Mouse (Mus musculus) hindbrain, embryonic 13.5 days (tissue): ENCODE measurements at regions not wholly inside any gene's neighbourhood (a gene's known extent, or its start where the extent isn't known, plus 50 kb on each side); places are given as distances from the start of the nearest gene placed in this dataset.
A peak's percentile ranks its signal among the peaks of the same experiment; 100 is the strongest.

Experiments
- ATAC-seq: fragments of 200-750 bp; cut with Nextera tagmentation; 2 replicates; pipeline ENCODE4 v1.8.0; 2017; ENCODE audit warnings: moderate TSS enrichment; ENCODE audit not compliant: low FRiP score
- H3K27ac ChIP-seq: fragments of 300-500 bp; sonication (generic); 2 replicates; pipeline ENCODE4 v1.5.1; 2015; ENCODE audit warnings: inconsistent platforms, mild to moderate bottlenecking, moderate library complexity
- H3K27me3 ChIP-seq: fragments of 300-500 bp; sonication (generic); 2 replicates; pipeline ENCODE4 v1.6.1; 2015; ENCODE audit warnings: mild to moderate bottlenecking, inconsistent platforms
- H3K36me3 ChIP-seq: fragments of 300-500 bp; sonication (generic); 2 replicates; pipeline ENCODE4 v1.6.1; 2015; ENCODE audit warnings: mild to moderate bottlenecking, inconsistent platforms
- H3K4me1 ChIP-seq: fragments of 300-500 bp; sonication (generic); replicated peaks from 2 replicates; pipeline ENCODE4 v1.6.1; 2015; ENCODE audit warnings: inconsistent platforms
- H3K4me2 ChIP-seq: fragments of 300-500 bp; sonication (generic); 2 replicates; pipeline ENCODE4 v1.6.1; 2015; ENCODE audit warnings: inconsistent platforms, mild to moderate bottlenecking, moderate library complexity
- H3K4me3 ChIP-seq: fragments of 300-500 bp; sonication (generic); 2 replicates; pipeline ENCODE4 v1.5.1; 2015; ENCODE audit warnings: mild to moderate bottlenecking, inconsistent platforms
- H3K9ac ChIP-seq: fragments of 300-500 bp; sonication (generic); 2 replicates; pipeline ENCODE4 v1.6.1; 2015; ENCODE audit warnings: mild to moderate bottlenecking, inconsistent platforms
- H3K9me3 ChIP-seq: fragments of 300-500 bp; sonication (generic); 2 replicates; pipeline ENCODE4 v1.6.1; 2016; ENCODE audit warnings: inconsistent platforms
- WGBS: fragments of 180-500 bp; shearing (Covaris S2); methylation state at CpG from one replicate; pipeline ENCODE4 v1.1.7; 2015; 5-methylcytosine and 5-hydroxymethylcytosine counted together

DNA sequence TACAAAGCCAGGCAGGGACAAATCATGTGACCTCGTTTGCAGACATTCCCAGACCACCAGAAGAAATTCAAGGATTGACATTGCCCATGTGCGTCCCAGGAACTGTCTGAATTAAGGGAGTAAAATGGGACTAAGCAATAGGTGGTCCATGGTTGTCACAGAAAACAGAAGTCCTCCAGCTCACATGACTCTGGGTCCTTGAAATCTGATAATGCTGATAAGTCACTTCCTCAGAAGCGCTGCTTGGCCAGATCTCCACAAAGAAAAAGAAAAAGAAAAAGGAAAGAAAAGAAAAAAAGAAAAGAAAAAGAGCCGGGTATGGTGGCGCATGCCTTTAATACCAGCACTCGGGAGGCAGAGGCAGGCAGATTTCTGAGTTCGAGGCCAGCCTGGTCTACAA lies 105.3 kb upstream of the Spata13 start:
- ATAC-seq: no peak
- Histone ChIP-seq H3K4me2 (no peak overlapping the region), H3K27me3 (no peaks in the 10 kb centered on the region), H3K9ac (no peak overlapping the region), H3K9me3 (0 out of 2 replicates have a peak, but pooled peaks cover 6% of the 10 kb centered on the region), H3K27ac (no peak overlapping the region), H3K4me3 (no peak overlapping the region), H3K4me1 (peaks cover 14% of the 10 kb centered on the region), H3K36me3 (0 out of 2 replicates have a peak, but pooled peaks cover 4% of the 10 kb centered on the region)
- 88% methylated on average over 7 of the region's 7 CpGs for WGBS

DNA sequence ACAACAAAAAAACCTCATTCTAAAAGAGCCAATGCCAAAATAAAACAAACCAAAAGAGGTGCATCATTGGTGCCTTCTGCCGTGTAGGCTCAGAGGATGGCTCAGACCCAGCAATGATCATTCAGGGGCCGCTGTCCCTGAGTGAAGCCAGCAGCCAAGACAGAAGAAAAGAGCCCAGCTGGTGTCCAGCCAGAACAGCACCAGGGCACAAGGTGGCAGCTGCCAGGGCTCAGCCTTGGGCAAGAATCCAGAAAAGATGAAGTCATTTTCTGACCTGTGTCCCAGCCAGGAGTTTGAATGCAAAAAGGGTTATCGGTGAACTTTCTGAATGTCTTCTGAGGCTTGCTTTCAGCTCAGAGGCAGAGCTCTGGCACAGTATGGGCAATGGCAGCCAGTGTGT lies 104.8 kb upstream of the Spata13 start:
- Histone ChIP-seq H3K4me3 (no peak overlapping the region), H3K9ac (no peak overlapping the region), H3K4me2 (no peak overlapping the region), H3K27ac (no peak overlapping the region), H3K27me3 (no peaks in the 10 kb centered on the region), H3K4me1 (peaks cover 19% of the 10 kb centered on the region), H3K9me3 (0 out of 2 replicates have a peak, but pooled peaks cover 6% of the 10 kb centered on the region), H3K36me3 (0 out of 2 replicates have a peak, but pooled peaks cover 4% of the 10 kb centered on the region)
- 51% methylated on average over 3 of the region's 3 CpGs for WGBS
- peak; percentile 49; the same call in 1 of the 2 replicates for ATAC-seq

- 0 out of 2 replicates have a peak, but pooled peaks cover 6% of the 10 kb centered on the region for H3K9me3 ChIP-seq
- H3K4me3 ChIP-seq: no peak overlapping the region
- H3K27ac ChIP-seq: 0 out of 2 replicates have a peak overlapping the region, but pooled peaks have one; percentile 23
- ATAC-seq: peak; percentile 38; the same call in 1 of the 2 replicates
- H3K4me2 ChIP-seq: no peak overlapping the region
- H3K27me3 ChIP-seq: no peaks in the 10 kb centered on the region
- H3K9ac ChIP-seq: 0 out of 2 replicates have a peak overlapping the region, but pooled peaks have one; percentile 2
- 34% methylated on average over 7 of the region's 7 CpGs for WGBS
- H3K36me3 ChIP-seq: 0 out of 2 replicates have a peak, but pooled peaks cover 4% of the 10 kb centered on the region
- H3K4me1 ChIP-seq: peaks cover 23% of the 10 kb centered on the region
Observed at GRCm38 (mm10) chr14:60529646-60530347, 104.0 kb upstream of the Spata13 start.

DNA sequence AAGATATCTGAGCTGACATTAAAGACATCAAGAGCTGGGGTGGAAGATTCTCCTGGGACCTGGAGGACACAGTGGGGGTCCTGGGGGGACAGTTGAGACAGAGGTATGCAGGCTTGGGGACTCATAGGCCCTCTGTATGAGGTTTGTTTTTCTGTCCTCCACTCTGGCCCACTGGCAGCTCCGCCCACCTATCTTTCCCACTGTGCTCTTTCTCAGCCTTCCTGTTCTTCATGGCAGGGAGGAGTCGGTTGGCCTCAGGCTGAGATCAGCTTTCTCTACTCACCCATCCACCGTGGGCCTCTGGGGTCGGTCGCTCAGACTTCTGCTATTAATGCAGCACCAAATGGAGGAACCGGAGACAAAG lies 103.5 kb upstream of the Spata13 start:
- Histone ChIP-seq H3K4me2 (no peak overlapping the region), H3K4me3 (no peak overlapping the region), H3K27ac (peak overlapping the region; percentile 23; the same call in 1 of the 2 replicates), H3K4me1 (peaks cover 23% of the 10 kb centered on the region), H3K36me3 (0 out of 2 replicates have a peak, but pooled peaks cover 4% of the 10 kb centered on the region), H3K9ac (0 out of 2 replicates have a peak overlapping the region, but pooled peaks have one; percentile 2), H3K9me3 (0 out of 2 replicates have a peak, but pooled peaks cover 6% of the 10 kb centered on the region), H3K27me3 (no peaks in the 10 kb centered on the region)
- ATAC-seq: peak; percentile 22; the same call in 1 of the 2 replicates
- 20% methylated on average over 6 of the region's 6 CpGs for WGBS

DNA sequence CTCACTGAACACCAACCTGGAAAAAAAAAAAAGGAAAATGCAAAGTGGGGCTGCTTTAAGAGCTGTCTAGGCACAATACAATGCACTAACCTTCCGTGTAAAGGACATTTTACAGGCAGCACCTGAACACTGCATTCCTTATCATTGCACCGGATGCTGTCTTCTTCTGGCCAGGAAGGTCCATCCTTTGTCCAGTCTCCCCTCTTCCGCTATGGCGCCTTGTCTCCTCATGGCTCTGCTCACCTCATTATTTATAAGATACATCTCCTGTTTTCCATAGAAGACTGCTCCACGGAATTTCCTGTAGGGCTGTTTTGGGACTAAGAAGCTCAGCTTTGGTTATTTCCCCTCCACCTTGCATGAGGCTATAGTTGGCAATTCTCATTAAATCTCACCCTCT lies 102.8 kb upstream of the Spata13 start:
- H3K9me3 ChIP-seq: 0 out of 2 replicates have a peak, but pooled peaks cover 6% of the 10 kb centered on the region
- H3K4me3 ChIP-seq: no peak overlapping the region
- H3K36me3 ChIP-seq: 0 out of 2 replicates have a peak, but pooled peaks cover 4% of the 10 kb centered on the region
- peaks cover 23% of the 10 kb centered on the region for H3K4me1 ChIP-seq
- ATAC-seq: no peak
- H3K27ac ChIP-seq: no peak overlapping the region
- H3K27me3 ChIP-seq: no peaks in the 10 kb centered on the region
- H3K9ac ChIP-seq: no peak overlapping the region
- 82% methylated on average over 5 of the region's 5 CpGs for WGBS
- H3K4me2 ChIP-seq: no peak overlapping the region

GRCm38 (mm10) chr14:60531766-60532165 lies 102.0 kb upstream of the Spata13 start:
- Histone ChIP-seq H3K36me3 (0 out of 2 replicates have a peak, but pooled peaks cover 4% of the 10 kb centered on the region), H3K4me1 (peaks cover 23% of the 10 kb centered on the region), H3K9me3 (0 out of 2 replicates have a peak, but pooled peaks cover 6% of the 10 kb centered on the region), H3K4me3 (no peak overlapping the region), H3K27me3 (no peaks in the 10 kb centered on the region), H3K9ac (no peak overlapping the region), H3K27ac (no peak overlapping the region), H3K4me2 (no peak overlapping the region)
- no peak for ATAC-seq

GRCm38 (mm10) chr14:60533452-60534224 lies 100.2 kb upstream of the Spata13 start:
- Histone ChIP-seq H3K27ac (no peak overlapping the region), H3K36me3 (0 out of 2 replicates have a peak, but pooled peaks cover 4% of the 10 kb centered on the region), H3K27me3 (no peaks in the 10 kb centered on the region), H3K4me2 (peak overlapping the region; percentile 11; the same call in 1 of the 2 replicates), H3K9ac (no peak overlapping the region), H3K9me3 (0 out of 2 replicates have a peak, but pooled peaks cover 6% of the 10 kb centered on the region), H3K4me3 (no peak overlapping the region), H3K4me1 (peaks cover 23% of the 10 kb centered on the region)
- no peak for ATAC-seq
- WGBS: 40% methylated on average over 23 of the region's 23 CpGs

- WGBS: 73% methylated on average over 2 of the region's 2 CpGs
- no peaks in the 10 kb centered on the region for H3K36me3 ChIP-seq
- ATAC-seq: no peak
- no peak overlapping the region for H3K27ac ChIP-seq
- no peaks in the 10 kb centered on the region for H3K27me3 ChIP-seq
- no peak overlapping the region for H3K4me2 ChIP-seq
- no peak overlapping the region for H3K4me3 ChIP-seq
- H3K4me1 ChIP-seq: peaks cover 4% of the 10 kb centered on the region; the same call in 1 of the 2 replicates
- H3K9me3 ChIP-seq: no peaks in the 10 kb centered on the region
- no peak overlapping the region for H3K9ac ChIP-seq
Observed at GRCm38 (mm10) chr14:60539040-60539439, 94.8 kb upstream of the Spata13 start.

GRCm38 (mm10) chr14:60540111-60540510 lies 93.7 kb upstream of the Spata13 start:
- WGBS: 85% methylated on average over 4 of the region's 4 CpGs
- Histone ChIP-seq H3K9ac (no peak overlapping the region), H3K27me3 (no peaks in the 10 kb centered on the region), H3K27ac (no peak overlapping the region), H3K36me3 (no peaks in the 10 kb centered on the region), H3K4me1 (no peaks in the 10 kb centered on the region), H3K4me3 (no peak overlapping the region), H3K4me2 (no peak overlapping the region), H3K9me3 (no peaks in the 10 kb centered on the region)
- no peak for ATAC-seq

- H3K4me2 ChIP-seq: no peak overlapping the region
- H3K4me3 ChIP-seq: no peak overlapping the region
- H3K4me1 ChIP-seq: no peaks in the 10 kb centered on the region
- H3K27ac ChIP-seq: no peak overlapping the region
- WGBS: 86% methylated on average over 5 of the region's 5 CpGs
- H3K27me3 ChIP-seq: no peaks in the 10 kb centered on the region
- H3K9me3 ChIP-seq: no peaks in the 10 kb centered on the region
- no peaks in the 10 kb centered on the region for H3K36me3 ChIP-seq
- no peak for ATAC-seq
- no peak overlapping the region for H3K9ac ChIP-seq
Observed at GRCm38 (mm10) chr14:60541596-60541995, 92.2 kb upstream of the Spata13 start.

DNA sequence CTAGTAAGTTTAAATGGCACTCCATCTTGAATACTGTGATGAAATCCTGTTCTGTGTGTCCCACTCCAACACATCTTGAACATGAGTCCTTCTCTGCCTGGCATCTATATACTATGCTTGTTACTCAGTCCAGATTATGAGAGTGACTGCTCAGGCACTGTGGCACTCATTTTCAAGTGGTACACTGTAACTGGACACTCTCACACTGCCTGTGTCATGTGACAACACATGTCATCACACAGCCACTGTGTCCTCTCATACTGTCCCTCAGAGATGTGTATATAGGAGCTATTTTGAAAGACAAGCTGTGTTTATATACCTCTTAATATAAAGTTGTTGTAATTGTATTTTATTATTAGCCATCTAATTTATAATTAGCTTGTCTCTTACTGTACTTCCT lies 89.0 kb upstream of the Spata13 start:
- Histone ChIP-seq H3K9me3 (no peaks in the 10 kb centered on the region), H3K9ac (no peak overlapping the region), H3K27ac (no peak overlapping the region), H3K27me3 (no peaks in the 10 kb centered on the region), H3K4me1 (no peaks in the 10 kb centered on the region), H3K36me3 (no peaks in the 10 kb centered on the region), H3K4me3 (no peak overlapping the region), H3K4me2 (no peak overlapping the region)
- no peak for ATAC-seq

DNA sequence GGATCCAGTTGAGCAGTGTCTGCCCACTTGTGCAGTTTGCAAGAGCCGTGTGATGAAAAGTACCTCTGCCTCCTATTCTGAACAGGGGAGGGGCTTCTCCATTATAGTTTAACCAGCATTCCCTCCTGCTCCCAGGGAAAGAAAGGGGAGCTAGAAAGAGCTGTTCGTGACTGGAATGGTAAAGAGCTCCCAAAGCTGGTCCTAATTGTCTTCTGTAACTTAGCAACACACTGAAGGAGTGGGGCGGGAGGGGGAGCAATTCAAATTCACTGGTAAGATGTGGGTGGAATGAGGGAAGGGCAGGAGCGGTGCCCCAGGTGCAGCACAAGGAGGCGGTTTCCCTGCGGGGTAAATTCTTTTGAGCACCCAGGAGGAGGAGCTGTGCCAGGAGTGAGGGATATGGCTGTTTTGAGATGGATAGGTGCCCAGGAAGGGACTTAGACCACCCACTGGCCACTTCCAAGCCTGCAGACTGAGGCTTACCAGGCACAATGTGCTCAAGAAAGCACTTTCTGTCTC lies 79.5 kb upstream of the Spata13 start:
- Histone ChIP-seq H3K9ac (peak overlapping the region; percentile 39; the same call in 1 of the 2 replicates), H3K27me3 (no peaks in the 10 kb centered on the region), H3K36me3 (no peaks in the 10 kb centered on the region), H3K4me2 (peak overlapping the region; percentile 42), H3K4me3 (no peak overlapping the region), H3K27ac (peak overlapping the region; percentile 86), H3K4me1 (peaks cover 18% of the 10 kb centered on the region), H3K9me3 (no peaks in the 10 kb centered on the region)
- WGBS: 3% methylated on average over 6 of the region's 6 CpGs
- peak; percentile 94 for ATAC-seq
